Mouse (Mus musculus) hindbrain, embryonic 13.5 days (tissue): ENCODE measurements around the gene Rasl10b. TPM values are rescaled to one million over a fixed set of nuclear protein-coding genes. Genes with fewer than 3 reads are reported as not detected.

Experiments used
- ATAC-seq: fragments of 200-750 bp; cut with Nextera tagmentation; 2 replicates; pipeline ENCODE4 v1.8.0; 2017; ENCODE audit warnings: moderate TSS enrichment; ENCODE audit not compliant: low FRiP score
- H3K27ac ChIP-seq: fragments of 300-500 bp; sonication (generic); 2 replicates; pipeline ENCODE4 v1.5.1; 2015; ENCODE audit warnings: inconsistent platforms, mild to moderate bottlenecking, moderate library complexity
- H3K27me3 ChIP-seq: fragments of 300-500 bp; sonication (generic); 2 replicates; pipeline ENCODE4 v1.6.1; 2015; ENCODE audit warnings: mild to moderate bottlenecking, inconsistent platforms
- H3K36me3 ChIP-seq: fragments of 300-500 bp; sonication (generic); 2 replicates; pipeline ENCODE4 v1.6.1; 2015; ENCODE audit warnings: mild to moderate bottlenecking, inconsistent platforms
- H3K4me1 ChIP-seq: fragments of 300-500 bp; sonication (generic); replicated peaks from 2 replicates; pipeline ENCODE4 v1.6.1; 2015; ENCODE audit warnings: inconsistent platforms
- H3K4me2 ChIP-seq: fragments of 300-500 bp; sonication (generic); 2 replicates; pipeline ENCODE4 v1.6.1; 2015; ENCODE audit warnings: inconsistent platforms, mild to moderate bottlenecking, moderate library complexity
- H3K4me3 ChIP-seq: fragments of 300-500 bp; sonication (generic); 2 replicates; pipeline ENCODE4 v1.5.1; 2015; ENCODE audit warnings: mild to moderate bottlenecking, inconsistent platforms
- H3K9ac ChIP-seq: fragments of 300-500 bp; sonication (generic); 2 replicates; pipeline ENCODE4 v1.6.1; 2015; ENCODE audit warnings: mild to moderate bottlenecking, inconsistent platforms
- H3K9me3 ChIP-seq: fragments of 300-500 bp; sonication (generic); 2 replicates; pipeline ENCODE4 v1.6.1; 2016; ENCODE audit warnings: inconsistent platforms
- whole genome bisulfite sequencing: fragments of 180-500 bp; shearing (Covaris S2); methylation state at CpG from one replicate; pipeline ENCODE4 v1.1.7; 2015; 5-methylcytosine and 5-hydroxymethylcytosine counted together
- polyA plus RNA-seq: library from polyadenylated mRNA; unstranded; fragments of >200 nt; fragmentation: Nextera tagmentation; extraction: Ambion mirVana; gene quantifications from 2 replicates; pipeline ENCODE4 v1.2.1, GENCODE M21; 2015

Rasl10b gene
- polyA plus RNA-seq, 1 experiment from 2014 or later = 22.2 TPM

DNA sequence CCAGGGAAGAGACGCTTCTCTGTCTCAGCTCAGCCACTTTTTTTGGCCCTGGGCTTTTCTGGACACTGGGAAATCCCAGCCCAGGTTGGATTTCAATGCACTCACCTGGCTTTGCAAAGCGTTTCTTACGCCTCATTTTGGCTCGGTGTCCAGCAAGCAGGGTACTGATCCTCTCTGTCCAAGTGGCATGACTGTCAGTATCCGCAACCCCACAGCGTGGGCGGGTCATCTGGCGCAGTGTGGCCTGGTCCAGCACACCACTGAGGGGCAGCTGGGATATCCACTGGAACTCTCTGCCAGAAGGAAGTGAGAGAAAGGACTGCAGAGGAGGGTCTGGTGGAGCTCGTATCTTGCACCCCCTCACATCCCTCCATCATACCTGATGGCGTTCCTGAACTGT lies 42.3 kb downstream of the Rasl10b start:
- 88% methylated on average over 10 of the region's 10 CpGs for WGBS

DNA sequence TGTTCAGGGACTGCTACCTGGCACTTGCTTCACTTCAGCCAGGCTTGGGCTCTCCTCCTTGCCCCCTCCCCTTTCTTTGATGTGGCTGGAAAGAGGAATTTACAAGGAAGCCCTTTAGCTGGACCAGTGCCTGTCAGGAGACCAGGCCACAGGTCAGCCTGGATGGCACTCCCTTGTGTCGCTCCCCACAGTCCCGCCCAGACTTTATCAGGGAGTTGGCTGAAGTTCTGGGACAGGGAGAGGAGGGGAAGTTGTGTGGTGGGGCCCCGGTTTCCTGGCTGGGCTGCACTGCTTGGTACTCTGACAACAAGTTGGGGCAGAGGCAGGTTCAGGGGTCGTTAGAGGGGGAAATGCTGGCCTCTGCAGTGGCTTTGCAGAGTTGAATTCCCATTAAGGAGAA lies 45.6 kb downstream of the Rasl10b start:
- no peak overlapping the region for H3K27ac ChIP-seq
- H3K4me2 ChIP-seq = no peak overlapping the region
- H3K9ac ChIP-seq = no peak overlapping the region
- H3K4me1 ChIP-seq = peaks cover 16% of the 10 kb centered on the region
- no peak for ATAC-seq
- no peaks in the 10 kb centered on the region for H3K9me3 ChIP-seq
- 26% methylated on average over 4 of the region's 4 CpGs for WGBS
- H3K4me3 ChIP-seq = no peak overlapping the region
- H3K36me3 ChIP-seq = no peaks in the 10 kb centered on the region
- no peaks in the 10 kb centered on the region for H3K27me3 ChIP-seq

More for the DNA sequence above, 42.3 kb downstream of the Rasl10b start:
- no peak overlapping the region for H3K9ac ChIP-seq
- H3K9me3 ChIP-seq = no peaks in the 10 kb centered on the region
- H3K4me3 ChIP-seq = no peak overlapping the region
- H3K4me1 ChIP-seq = peaks cover 24% of the 10 kb centered on the region
- no peaks in the 10 kb centered on the region for H3K36me3 ChIP-seq
- peaks cover 8% of the 10 kb centered on the region; the same call in 1 of the 2 replicates for H3K27me3 ChIP-seq
- no peak for ATAC-seq
- H3K4me2 ChIP-seq = no peak overlapping the region
- no peak overlapping the region for H3K27ac ChIP-seq

DNA sequence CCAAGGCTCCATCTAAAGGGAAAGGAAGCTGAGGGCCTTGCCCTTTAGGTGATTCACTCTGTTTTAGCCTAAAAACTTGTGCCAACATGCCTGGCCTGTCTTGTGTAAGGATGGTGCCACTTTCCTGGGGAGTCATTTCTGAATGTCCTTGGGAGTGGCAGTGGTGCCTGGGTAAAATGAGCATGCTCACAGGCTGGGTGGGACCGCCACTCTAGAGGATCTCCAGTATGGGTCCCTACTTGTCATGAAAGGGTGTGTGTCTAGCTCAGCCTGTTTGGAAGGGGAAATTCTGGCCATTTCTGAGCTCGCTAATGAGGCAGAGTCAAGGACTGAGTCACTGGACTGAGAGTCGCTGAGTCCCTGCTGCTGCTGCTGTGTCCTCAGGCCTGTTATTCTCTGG lies 46.7 kb downstream of the Rasl10b start:
- Histone ChIP-seq H3K9me3 (no peaks in the 10 kb centered on the region), H3K4me2 (no peak overlapping the region), H3K4me3 (no peak overlapping the region), H3K27me3 (peaks cover 9% of the 10 kb centered on the region), H3K4me1 (peaks cover 16% of the 10 kb centered on the region), H3K27ac (no peak overlapping the region), H3K9ac (no peak overlapping the region), H3K36me3 (no peaks in the 10 kb centered on the region)
- ATAC-seq = no peak
- WGBS = 77% methylated on average over 3 of the region's 3 CpGs

DNA sequence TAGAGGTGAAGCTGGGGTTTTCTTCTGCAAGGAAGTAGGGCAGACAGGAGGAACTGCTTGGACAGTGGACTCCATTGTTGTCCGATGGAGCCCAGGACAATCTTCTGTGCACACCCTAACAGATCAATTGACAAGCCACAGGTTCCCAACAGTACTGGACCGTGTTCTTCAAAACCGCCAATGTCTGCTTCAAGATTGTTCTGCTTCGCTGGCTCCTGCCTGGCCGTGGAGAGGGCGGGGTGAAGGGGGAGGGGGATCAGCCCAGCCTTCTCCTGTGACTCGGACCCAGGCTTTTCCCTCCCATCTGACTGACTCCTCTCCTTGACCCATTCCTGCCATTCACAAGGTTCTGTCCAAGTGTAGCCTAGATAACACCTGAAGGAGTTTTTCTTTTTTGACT lies 48.3 kb downstream of the Rasl10b start:
- H3K4me3 ChIP-seq = no peak overlapping the region
- ATAC-seq = no peak
- peaks cover 18% of the 10 kb centered on the region for H3K4me1 ChIP-seq
- H3K27me3 ChIP-seq = peaks cover 25% of the 10 kb centered on the region
- no peak overlapping the region for H3K9ac ChIP-seq
- no peak overlapping the region for H3K4me2 ChIP-seq
- WGBS = 44% methylated on average over 7 of the region's 7 CpGs
- no peaks in the 10 kb centered on the region for H3K36me3 ChIP-seq
- H3K27ac ChIP-seq = peak overlapping the region; percentile 2; the same call in 1 of the 2 replicates
- H3K9me3 ChIP-seq = no peaks in the 10 kb centered on the region

DNA sequence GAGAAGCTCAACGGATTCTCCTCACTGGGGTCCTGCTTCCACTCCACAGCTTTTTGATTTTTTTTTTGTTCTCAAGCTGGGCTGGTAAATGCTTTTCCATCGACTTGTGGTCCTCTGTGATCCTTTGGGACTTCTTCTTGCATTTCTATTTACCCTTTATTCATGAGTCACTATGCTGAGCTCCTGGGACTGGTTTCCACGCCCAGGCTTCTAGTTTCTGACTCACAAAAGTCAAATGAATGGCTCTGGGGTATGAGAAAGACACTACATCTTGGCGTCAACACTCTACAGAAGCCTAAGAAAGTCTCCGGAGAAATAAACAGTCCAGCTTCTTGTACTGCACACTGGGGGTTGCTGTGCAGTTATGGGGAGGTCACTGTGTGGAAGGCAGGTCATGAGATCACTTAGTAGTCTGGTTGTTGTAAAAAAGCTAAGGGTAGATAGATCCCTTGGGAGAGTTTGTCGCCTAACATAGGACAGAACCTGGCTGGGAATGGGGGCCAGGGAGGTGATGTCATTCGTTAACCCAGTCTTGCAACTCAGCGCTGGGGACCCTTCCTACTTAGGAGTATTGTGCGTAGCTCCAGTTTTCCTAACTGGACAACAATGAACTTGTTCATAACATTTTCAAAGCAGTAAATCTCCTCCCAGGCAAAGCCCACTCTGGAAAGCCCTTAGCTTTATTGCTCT lies 49.1 kb downstream of the Rasl10b start:
- Histone ChIP-seq H3K4me3 (no peak overlapping the region), H3K9ac (no peak overlapping the region), H3K4me2 (no peak overlapping the region), H3K9me3 (no peaks in the 10 kb centered on the region), H3K27ac (no peak overlapping the region), H3K36me3 (no peaks in the 10 kb centered on the region), H3K27me3 (peaks cover 33% of the 10 kb centered on the region), H3K4me1 (peaks cover 26% of the 10 kb centered on the region)
- ATAC-seq = no peak
- WGBS = 65% methylated on average over 9 of the region's 9 CpGs

DNA sequence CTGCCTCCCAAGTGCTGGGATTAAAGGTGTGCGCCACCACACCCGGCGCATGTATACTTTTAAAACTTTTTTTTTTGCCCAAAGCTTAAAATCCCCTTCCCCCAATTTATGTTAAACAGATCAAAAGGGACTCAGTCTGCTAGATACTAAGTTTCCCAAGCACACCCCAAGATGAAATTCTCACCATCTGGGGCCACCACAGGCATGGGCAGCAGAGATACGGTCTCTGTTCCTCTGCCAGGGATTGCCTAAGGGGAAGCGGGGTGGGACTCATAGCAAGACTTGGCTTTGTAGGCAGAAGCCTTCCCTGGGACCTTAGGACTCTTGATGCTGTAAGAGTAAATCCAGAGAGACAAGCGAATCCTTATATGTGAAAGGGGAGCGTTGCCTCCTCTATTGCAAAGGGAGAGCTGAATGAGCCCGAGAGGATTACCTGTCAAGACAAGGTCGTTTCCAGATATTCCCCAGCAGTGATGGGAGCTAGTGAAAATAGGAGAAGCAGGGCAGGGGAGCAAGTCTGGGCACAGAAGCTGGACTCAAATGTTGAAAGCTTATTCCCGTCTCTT lies 52.6 kb downstream of the Rasl10b start:
- H3K4me3 ChIP-seq = no peak overlapping the region
- H3K4me2 ChIP-seq = peak overlapping the region; percentile 97; the same call in 1 of the 2 replicates
- H3K9me3 ChIP-seq = no peaks in the 10 kb centered on the region
- peaks cover 33% of the 10 kb centered on the region for H3K4me1 ChIP-seq
- peaks cover 57% of the 10 kb centered on the region for H3K27me3 ChIP-seq
- no peaks in the 10 kb centered on the region for H3K36me3 ChIP-seq
- ATAC-seq = no peak
- 0 out of 2 replicates have a peak overlapping the region, but pooled peaks have one; percentile 6 for H3K9ac ChIP-seq
- H3K27ac ChIP-seq = no peak overlapping the region
- 68% methylated on average over 10 of the region's 10 CpGs for WGBS

DNA sequence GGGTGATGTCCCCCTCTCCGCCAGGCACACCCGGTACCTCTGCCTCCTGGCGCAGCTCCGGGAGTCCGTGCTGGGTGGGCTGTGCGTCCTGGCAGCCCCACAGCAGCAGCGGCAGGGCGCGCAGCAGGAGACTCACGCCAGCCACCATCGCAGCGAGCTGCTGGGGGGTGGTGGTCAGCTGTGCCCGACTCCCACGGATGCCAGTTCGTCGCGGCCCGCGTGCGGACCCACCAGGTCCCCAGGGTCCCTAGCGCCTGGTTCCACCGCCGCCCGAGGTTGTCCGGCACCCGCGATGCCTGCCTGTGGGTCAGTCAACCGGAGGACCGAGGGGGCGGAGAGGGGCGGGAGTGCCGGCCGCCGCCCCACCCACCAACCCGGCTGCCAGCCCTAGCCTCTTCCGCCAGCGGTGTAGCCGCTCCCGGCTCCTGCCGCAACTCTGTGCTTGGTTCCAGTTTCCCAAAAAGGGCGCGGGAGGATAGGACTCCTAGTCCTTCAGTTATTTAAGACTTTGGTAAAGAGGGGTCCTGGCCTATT lies 53.8 kb downstream of the Rasl10b start, which contains the start of gene Mmp28:
Gene Mmp28 (minus strand): TSS at position 361 of the 534 bp plus-strand sequence.
- Histone ChIP-seq H3K4me3 (peak within 1 kb of the TSS; percentile 60), H3K27me3 (peaks cover 57% of the 10 kb centered on the region), H3K36me3 (no peaks in the 10 kb centered on the region), H3K9me3 (no peaks in the 10 kb centered on the region), H3K4me1 (peaks cover 35% of the 10 kb centered on the region), H3K27ac (no peak within 1 kb of the TSS), H3K4me2 (peak within 1 kb of the TSS; percentile 97), H3K9ac (peak within 1 kb of the TSS; percentile 81)
- WGBS = 0% methylated on average over 40 of the region's 42 CpGs
- no peak for ATAC-seq

DNA sequence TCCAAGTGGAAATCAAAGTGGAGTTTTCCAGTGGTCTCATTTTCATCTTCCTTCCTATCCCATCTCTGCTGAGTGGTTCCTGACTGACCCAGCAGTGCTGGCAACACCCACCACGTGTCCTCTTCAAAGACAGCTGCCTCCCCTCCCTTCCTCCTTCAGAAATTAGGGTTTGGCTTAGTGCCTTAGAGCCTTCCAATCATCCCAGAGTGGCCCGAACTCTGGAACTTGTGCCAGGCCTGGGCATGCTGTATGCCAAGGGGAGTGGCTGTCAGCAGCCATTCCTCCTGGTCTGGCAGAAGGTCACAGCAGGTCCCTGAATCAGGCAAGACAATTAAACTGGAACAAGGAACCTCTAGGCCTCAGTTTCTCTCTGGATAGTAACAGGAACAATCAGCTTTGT lies 57.0 kb downstream of the Rasl10b start:
- Histone ChIP-seq H3K27me3 (peaks cover 48% of the 10 kb centered on the region), H3K27ac (peak overlapping the region; percentile 48; the same call in 1 of the 2 replicates), H3K9me3 (no peaks in the 10 kb centered on the region), H3K36me3 (no peaks in the 10 kb centered on the region), H3K4me1 (peaks cover 31% of the 10 kb centered on the region), H3K4me2 (no peak overlapping the region), H3K4me3 (no peak overlapping the region), H3K9ac (no peak overlapping the region)
- ATAC-seq = no peak
- WGBS = 36% methylated on average over 2 of the region's 2 CpGs

DNA sequence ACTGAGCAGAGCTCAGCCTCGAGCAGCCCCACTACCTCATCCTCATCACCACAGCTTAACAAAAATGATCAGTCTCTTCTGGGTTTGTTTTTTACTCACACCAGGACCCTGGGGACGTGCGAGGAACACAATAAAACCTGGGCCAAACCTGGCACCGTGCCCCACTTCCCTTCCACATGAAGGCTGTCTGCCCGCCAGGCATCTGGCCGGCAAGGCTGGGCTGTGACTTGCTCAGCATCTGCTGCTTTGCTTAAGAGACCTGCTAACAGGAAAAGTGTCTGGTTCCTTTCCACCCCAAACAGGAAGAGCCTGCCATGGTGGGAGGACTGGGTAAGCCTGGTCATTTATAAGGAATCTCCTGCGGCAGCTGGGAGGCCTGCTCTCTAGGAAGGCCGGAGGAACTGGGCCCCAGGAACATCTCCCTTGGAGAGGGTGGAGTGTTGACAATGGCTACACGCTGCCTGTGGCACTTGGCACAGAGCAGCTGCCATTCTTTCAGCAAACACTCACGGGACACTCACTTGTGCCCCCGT lies 58.2 kb downstream of the Rasl10b start:
- Histone ChIP-seq H3K27me3 (peaks cover 40% of the 10 kb centered on the region), H3K4me2 (no peak overlapping the region), H3K4me1 (peaks cover 33% of the 10 kb centered on the region), H3K9ac (0 out of 2 replicates have a peak overlapping the region, but pooled peaks have one; percentile 29), H3K27ac (peak overlapping the region; percentile 48), H3K36me3 (no peaks in the 10 kb centered on the region), H3K9me3 (no peaks in the 10 kb centered on the region), H3K4me3 (no peak overlapping the region)
- WGBS = 54% methylated on average over 11 of the region's 11 CpGs
- ATAC-seq = no peak; the same call in 1 of the 2 replicates

DNA sequence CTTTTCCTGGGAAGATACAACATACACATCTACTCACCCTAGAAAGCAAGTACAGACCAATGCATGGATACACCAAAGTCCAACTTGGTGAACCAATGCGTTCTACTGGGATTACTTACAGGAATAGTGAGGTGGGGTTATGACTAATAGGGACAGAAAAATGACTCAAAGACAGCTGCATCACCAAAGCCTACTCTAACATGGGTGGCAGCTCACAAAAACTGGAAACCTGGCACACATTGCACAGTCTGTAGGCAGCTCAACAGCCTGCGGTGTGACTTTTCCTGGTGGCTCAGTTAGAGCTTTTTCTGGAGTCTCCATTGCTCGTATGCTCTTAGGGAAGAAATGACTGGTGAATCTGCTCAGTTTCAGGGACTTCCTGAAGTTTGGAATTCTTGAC lies 59.8 kb downstream of the Rasl10b start:
- Histone ChIP-seq H3K36me3 (no peaks in the 10 kb centered on the region), H3K4me1 (peaks cover 22% of the 10 kb centered on the region), H3K27me3 (peaks cover 24% of the 10 kb centered on the region), H3K4me2 (no peak overlapping the region), H3K4me3 (no peak overlapping the region), H3K27ac (no peak overlapping the region), H3K9me3 (no peaks in the 10 kb centered on the region), H3K9ac (no peak overlapping the region)
- ATAC-seq = no peak
- WGBS = 91% methylated on average over 3 of the region's 3 CpGs
